Mouse (Mus musculus): ENCODE data around the gene Phactr3. TPM values are rescaled to one million over a fixed set of nuclear protein-coding genes. Genes with fewer than 3 reads are reported as not detected.

Gene Phactr3
- total RNA-seq, 1 experiment, result 1.1 TPM

- Histone ChIP-seq H3K9ac (ENCODE audit: insufficient read depth, low read depth, low read length, poor library complexity, severe bottlenecking) (no peak overlapping the region), H3K4me3 (ENCODE audit: insufficient read depth in 1 of 2, low read depth in 1 of 2, low read length in 2 of 2, poor library complexity in 1 of 2, severe bottlenecking in 1 of 2) (no peak overlapping the region), H3K4me1 (ENCODE audit: control insufficient read depth in 2 of 2, insufficient read depth in 2 of 2, low read length in 2 of 2, poor library complexity in 1 of 2) (no peaks in the 10 kb centered on the region; a peak in 1 of 4 replicates), H3K9me3 (ENCODE audit: control insufficient read depth, insufficient read depth, low read depth, low read length) (no peaks in the 10 kb centered on the region), H3K36me3 (ENCODE audit: control insufficient read depth, insufficient read depth, low read length, poor library complexity, severe bottlenecking) (no peaks in the 10 kb centered on the region), H3K27ac (ENCODE audit: insufficient read depth, low read depth, low read length, poor library complexity, severe bottlenecking) (no peak overlapping the region)
- in situ Hi-C loops (cut with MboI; ENCODE audit: low sequenced_read_pairs in 2 of 2, unreplicated experiment in 2 of 2), result loop anchor here in 1 of 2 experiments (10.0 kb wide), 1 partner anchor 135 kb away; no protein-coding TSS in a partner anchor
- TF ChIP-seq HCFC1 (IDR thresholded peaks at IDR 0.05; ENCODE audit: borderline replicate concordance, insufficient read depth, low read length) (no peak), ZNF384 (IDR thresholded peaks at IDR 0.05; ENCODE audit: low read depth, low read length) (no peak), ZC3H11A (IDR thresholded peaks at IDR 0.05; ENCODE audit: borderline replicate concordance, low read depth, low read length) (no peak), CHD2 (IDR thresholded peaks at IDR 0.05; ENCODE audit: low read depth, low read length) (no peak)
- DNase-seq (ENCODE audit: low read depth, low spot score), result no peak
Observed at GRCm38 (mm10) chr2:178129676-178130075, 10.9 kb downstream of the Phactr3 start.

- Histone ChIP-seq H3K36me3 (ENCODE audit: control insufficient read depth, insufficient read depth, low read length, poor library complexity, severe bottlenecking) (no peaks in the 10 kb centered on the region), H3K4me3 (ENCODE audit: insufficient read depth in 1 of 2, low read depth in 1 of 2, low read length in 2 of 2, poor library complexity in 1 of 2, severe bottlenecking in 1 of 2) (no peak overlapping the region), H3K9me3 (ENCODE audit: control insufficient read depth, insufficient read depth, low read depth, low read length) (no peaks in the 10 kb centered on the region), H3K9ac (ENCODE audit: insufficient read depth, low read depth, low read length, poor library complexity, severe bottlenecking) (no peak overlapping the region), H3K27ac (ENCODE audit: insufficient read depth, low read depth, low read length, poor library complexity, severe bottlenecking) (no peak overlapping the region), H3K4me1 (ENCODE audit: control insufficient read depth in 2 of 2, insufficient read depth in 2 of 2, low read length in 2 of 2, poor library complexity in 1 of 2) (peaks cover 0 to 1% of the 10 kb centered on the region in 2 experiments; a peak in 1 of 4 replicates)
- DNase-seq (ENCODE audit: low read depth, low spot score), result no peak
- in situ Hi-C loops (cut with MboI; ENCODE audit: low sequenced_read_pairs in 2 of 2, unreplicated experiment in 2 of 2), result loop anchor here in 1 of 2 experiments (10.0 kb wide), 1 partner anchor 134 kb away; no protein-coding TSS in a partner anchor
- TF ChIP-seq ZNF384 (IDR thresholded peaks at IDR 0.05; ENCODE audit: low read depth, low read length) (no peak), MAFK (IDR thresholded peaks at IDR 0.05; ENCODE audit: insufficient read depth, low read depth, low read length) (no peak), ZC3H11A (IDR thresholded peaks at IDR 0.05; ENCODE audit: borderline replicate concordance, low read depth, low read length) (no peak), HCFC1 (IDR thresholded peaks at IDR 0.05; ENCODE audit: borderline replicate concordance, insufficient read depth, low read length) (no peak), CHD2 (IDR thresholded peaks at IDR 0.05; ENCODE audit: low read depth, low read length) (no peak)
Observed at GRCm38 (mm10) chr2:178130536-178130935, 11.8 kb downstream of the Phactr3 start.

- Histone ChIP-seq H3K9me3 (ENCODE audit: control insufficient read depth, insufficient read depth, low read depth, low read length) (no peaks in the 10 kb centered on the region), H3K4me3 (ENCODE audit: insufficient read depth in 1 of 2, low read depth in 1 of 2, low read length in 2 of 2, poor library complexity in 1 of 2, severe bottlenecking in 1 of 2) (no peak overlapping the region), H3K27ac (ENCODE audit: insufficient read depth, low read depth, low read length, poor library complexity, severe bottlenecking) (no peak overlapping the region), H3K36me3 (ENCODE audit: control insufficient read depth, insufficient read depth, low read length, poor library complexity, severe bottlenecking) (no peaks in the 10 kb centered on the region), H3K9ac (ENCODE audit: insufficient read depth, low read depth, low read length, poor library complexity, severe bottlenecking) (no peak overlapping the region), H3K4me1 (ENCODE audit: control insufficient read depth in 2 of 2, insufficient read depth in 2 of 2, low read length in 2 of 2, poor library complexity in 1 of 2) (peaks cover 0 to 4% of the 10 kb centered on the region in 2 experiments; a peak in 1 of 4 replicates)
- TF ChIP-seq ZC3H11A (IDR thresholded peaks at IDR 0.05; ENCODE audit: borderline replicate concordance, low read depth, low read length) (no peak), ZNF384 (IDR thresholded peaks at IDR 0.05; ENCODE audit: low read depth, low read length) (no peak)
- no peak for DNase-seq (ENCODE audit: low read depth, low spot score)
- in situ Hi-C loops (cut with MboI; ENCODE audit: low sequenced_read_pairs in 2 of 2, unreplicated experiment in 2 of 2), result loop anchor here in 1 of 2 experiments (10.0 kb wide), 1 partner anchor 134 kb away; no protein-coding TSS in a partner anchor
Observed at GRCm38 (mm10) chr2:178131011-178131410, 12.2 kb downstream of the Phactr3 start.

GRCm38 (mm10) chr2:178131606-178132365 is 13.0 kb downstream of the Phactr3 start:
- no peak for DNase-seq (ENCODE audit: low read depth, low spot score)
- no peaks in the 10 kb centered on the region for H3K9me3 ChIP-seq (ENCODE audit: control insufficient read depth, insufficient read depth, low read depth, low read length)
- no peak overlapping the region; the same call in 1 of the 2 replicates for H3K27ac ChIP-seq (ENCODE audit: insufficient read depth, low read depth, low read length, poor library complexity, severe bottlenecking)
- no peaks in the 10 kb centered on the region for H3K36me3 ChIP-seq (ENCODE audit: control insufficient read depth, insufficient read depth, low read length, poor library complexity, severe bottlenecking)
- no peak overlapping the region for H3K4me3 ChIP-seq (ENCODE audit: insufficient read depth in 1 of 2, low read depth in 1 of 2, low read length in 2 of 2, poor library complexity in 1 of 2, severe bottlenecking in 1 of 2)
- in situ Hi-C loops (cut with MboI; ENCODE audit: low sequenced_read_pairs in 2 of 2, unreplicated experiment in 2 of 2), result loop anchor here in 1 of 2 experiments (10.0 kb wide), 1 partner anchor 133 kb away; no protein-coding TSS in a partner anchor
- TF ChIP-seq MAFK (IDR thresholded peaks at IDR 0.05; ENCODE audit: insufficient read depth, low read depth, low read length) (no peak), ZNF384 (IDR thresholded peaks at IDR 0.05; ENCODE audit: low read depth, low read length) (no peak), CHD2 (IDR thresholded peaks at IDR 0.05; ENCODE audit: low read depth, low read length) (no peak), ZC3H11A (IDR thresholded peaks at IDR 0.05; ENCODE audit: borderline replicate concordance, low read depth, low read length) (no peak), HCFC1 (IDR thresholded peaks at IDR 0.05; ENCODE audit: borderline replicate concordance, insufficient read depth, low read length) (no peak)
- H3K9ac ChIP-seq (ENCODE audit: insufficient read depth, low read depth, low read length, poor library complexity, severe bottlenecking), result no peak overlapping the region
- peaks cover 0 to 5% of the 10 kb centered on the region in 2 experiments; a peak in 1 of 4 replicates for H3K4me1 ChIP-seq (ENCODE audit: control insufficient read depth in 2 of 2, insufficient read depth in 2 of 2, low read length in 2 of 2, poor library complexity in 1 of 2)

Data from ES-E14 (cell line).